Mouse (Mus musculus) hindbrain, embryonic 15.5 days (tissue): ENCODE measurements around the gene Kif26b. TPM values are rescaled to one million over a fixed set of nuclear protein-coding genes. Genes with fewer than 3 reads are reported as not detected.

Experiments
- ATAC-seq: fragments of 200-750 bp; cut with Nextera tagmentation; 2 replicates; pipeline ENCODE4 v1.8.0; 2017; ENCODE audit warnings: low read depth, moderate number of reproducible peaks, moderate TSS enrichment; ENCODE audit not compliant: low FRiP score
- H3K27ac ChIP-seq: fragments of 300-500 bp; sonication (generic); replicated peaks from 2 replicates; pipeline ENCODE4 v1.5.1; 2015; ENCODE audit warnings: mild to moderate bottlenecking, inconsistent platforms
- H3K27me3 ChIP-seq: fragments of 300-500 bp; sonication (generic); 2 replicates; pipeline ENCODE4 v1.6.1; 2015; ENCODE audit warnings: control low read depth, inconsistent platforms
- H3K36me3 ChIP-seq: fragments of 300-500 bp; sonication (generic); 2 replicates; pipeline ENCODE4 v1.6.1; 2015; ENCODE audit warnings: control low read depth, inconsistent platforms
- H3K4me1 ChIP-seq: fragments of 300-500 bp; sonication (generic); replicated peaks from 2 replicates; pipeline ENCODE4 v1.6.1; 2015; ENCODE audit warnings: control low read depth, inconsistent platforms
- H3K4me2 ChIP-seq: fragments of 300-500 bp; sonication (generic); 2 replicates; pipeline ENCODE4 v1.6.1; 2015; ENCODE audit warnings: moderate library complexity, mild to moderate bottlenecking, inconsistent platforms
- H3K4me3 ChIP-seq: fragments of 300-500 bp; sonication (generic); 2 replicates; pipeline ENCODE4 v1.5.1; 2015; ENCODE audit warnings: mild to moderate bottlenecking, inconsistent platforms
- H3K9ac ChIP-seq: fragments of 300-500 bp; sonication (generic); 2 replicates; pipeline ENCODE4 v1.6.1; 2015; ENCODE audit warnings: inconsistent platforms
- H3K9me3 ChIP-seq: fragments of 300-500 bp; sonication (generic); 2 replicates; pipeline ENCODE4 v1.6.1; 2016; ENCODE audit warnings: control low read depth, inconsistent platforms
- WGBS: fragments of 180-500 bp; shearing (Covaris S2); methylation state at CpG from one replicate; pipeline ENCODE4 v1.1.7; 2015; 5-methylcytosine and 5-hydroxymethylcytosine counted together
- polyA plus RNA-seq: library from polyadenylated mRNA; unstranded; fragments of >200 nt; fragmentation: Nextera tagmentation; extraction: Ambion mirVana; gene quantifications from 2 replicates; pipeline ENCODE4 v1.2.1, GENCODE M21; 2015

The Kif26b gene
- polyA plus RNA-seq, 1 experiment from 2014 or later, result 10.8 TPM

GRCm38 (mm10) chr1:178770626-178771362 is 241.9 kb downstream of the Kif26b start:
- Histone ChIP-seq H3K9me3 (no peaks in the 10 kb centered on the region), H3K9ac (no peak overlapping the region), H3K36me3 (no peaks in the 10 kb centered on the region), H3K4me1 (no peaks in the 10 kb centered on the region), H3K27me3 (no peaks in the 10 kb centered on the region), H3K27ac (no peak overlapping the region), H3K4me3 (no peak overlapping the region), H3K4me2 (no peak overlapping the region)
- 0 out of 2 replicates have a peak, but pooled peaks have one; percentile 56 for ATAC-seq
- WGBS, result 56% methylated on average over 6 of the region's 7 CpGs

GRCm38 (mm10) chr1:178779742-178780141 is 250.8 kb downstream of the Kif26b start:
- Histone ChIP-seq H3K4me1 (no peaks in the 10 kb centered on the region), H3K4me3 (no peak overlapping the region), H3K36me3 (no peaks in the 10 kb centered on the region), H3K27ac (no peak overlapping the region), H3K9me3 (no peaks in the 10 kb centered on the region), H3K9ac (no peak overlapping the region), H3K4me2 (no peak overlapping the region), H3K27me3 (no peaks in the 10 kb centered on the region)
- no peak for ATAC-seq
- 14% methylated on average over 2 of the region's 2 CpGs for WGBS

DNA sequence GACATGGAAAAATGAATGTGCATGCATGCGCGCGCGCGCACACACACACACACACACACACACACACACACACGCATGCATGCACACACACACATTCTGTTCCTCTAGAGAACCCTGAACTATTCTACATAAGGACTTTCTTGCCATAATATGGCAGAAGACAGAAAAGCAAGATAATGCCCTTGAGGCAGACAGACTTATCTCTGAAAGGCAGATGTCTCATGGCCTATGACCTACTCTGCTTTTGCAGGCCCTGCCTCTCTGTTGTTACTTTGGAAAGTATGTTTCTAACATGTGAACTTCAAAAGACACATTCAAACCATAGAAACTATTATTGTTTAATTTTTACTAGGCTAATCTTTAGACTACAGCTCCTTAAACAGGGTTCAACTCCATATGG is 255.1 kb downstream of the Kif26b start:
- no peak overlapping the region for H3K27ac ChIP-seq
- no peaks in the 10 kb centered on the region for H3K27me3 ChIP-seq
- H3K9me3 ChIP-seq, result no peaks in the 10 kb centered on the region
- no peak for ATAC-seq
- no peak overlapping the region for H3K9ac ChIP-seq
- WGBS, result 97% methylated on average over 6 of the region's 6 CpGs
- no peak overlapping the region for H3K4me2 ChIP-seq
- no peaks in the 10 kb centered on the region for H3K36me3 ChIP-seq
- H3K4me3 ChIP-seq, result no peak overlapping the region
- no peaks in the 10 kb centered on the region for H3K4me1 ChIP-seq

GRCm38 (mm10) chr1:178791266-178791665 is 262.3 kb downstream of the Kif26b start:
- 70% methylated on average over 1 of the region's 1 CpGs for WGBS
- H3K9me3 ChIP-seq, result no peaks in the 10 kb centered on the region
- no peak overlapping the region for H3K27ac ChIP-seq
- H3K4me1 ChIP-seq, result no peaks in the 10 kb centered on the region
- H3K27me3 ChIP-seq, result no peaks in the 10 kb centered on the region
- ATAC-seq, result no peak
- H3K4me3 ChIP-seq, result no peak overlapping the region
- H3K4me2 ChIP-seq, result no peak overlapping the region
- no peak overlapping the region for H3K9ac ChIP-seq
- no peaks in the 10 kb centered on the region for H3K36me3 ChIP-seq

DNA sequence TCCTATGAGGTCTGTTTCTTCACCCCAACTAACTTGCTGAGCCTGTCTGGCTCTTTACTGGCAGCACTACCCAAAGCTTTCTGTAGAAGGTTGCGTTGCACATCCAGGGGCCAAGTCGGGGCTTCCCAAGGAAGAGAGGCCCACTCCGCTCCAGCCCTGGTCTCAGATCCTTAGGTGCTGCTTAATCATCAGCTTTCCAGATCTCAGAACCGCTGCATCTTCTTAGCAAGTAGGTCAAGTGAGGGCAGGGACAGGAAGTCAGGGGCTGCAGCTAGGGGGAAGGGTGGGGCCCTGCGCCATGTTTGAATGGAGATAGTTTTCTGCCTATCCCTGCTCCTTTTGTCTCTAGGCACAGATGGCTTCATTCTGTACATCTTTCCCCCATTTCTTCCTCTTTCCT is 263.8 kb downstream of the Kif26b start:
- no peak overlapping the region for H3K9ac ChIP-seq
- H3K27ac ChIP-seq, result no peak overlapping the region
- no peak overlapping the region for H3K4me2 ChIP-seq
- no peaks in the 10 kb centered on the region for H3K9me3 ChIP-seq
- no peak overlapping the region for H3K4me3 ChIP-seq
- H3K27me3 ChIP-seq, result no peaks in the 10 kb centered on the region
- H3K36me3 ChIP-seq, result no peaks in the 10 kb centered on the region
- 95% methylated on average over 5 of the region's 5 CpGs for WGBS
- no peak for ATAC-seq
- H3K4me1 ChIP-seq, result 0 out of 2 replicates have a peak, but pooled peaks cover 4% of the 10 kb centered on the region

GRCm38 (mm10) chr1:178794866-178795265 is 265.9 kb downstream of the Kif26b start:
- no peak overlapping the region for H3K9ac ChIP-seq
- H3K27me3 ChIP-seq, result no peaks in the 10 kb centered on the region
- no peak for ATAC-seq
- no peak overlapping the region for H3K4me3 ChIP-seq
- H3K4me1 ChIP-seq, result peaks cover 20% of the 10 kb centered on the region
- no peak overlapping the region for H3K4me2 ChIP-seq
- WGBS, result 92% methylated on average over 7 of the region's 7 CpGs
- H3K9me3 ChIP-seq, result no peaks in the 10 kb centered on the region
- no peak overlapping the region for H3K27ac ChIP-seq
- no peaks in the 10 kb centered on the region for H3K36me3 ChIP-seq

DNA sequence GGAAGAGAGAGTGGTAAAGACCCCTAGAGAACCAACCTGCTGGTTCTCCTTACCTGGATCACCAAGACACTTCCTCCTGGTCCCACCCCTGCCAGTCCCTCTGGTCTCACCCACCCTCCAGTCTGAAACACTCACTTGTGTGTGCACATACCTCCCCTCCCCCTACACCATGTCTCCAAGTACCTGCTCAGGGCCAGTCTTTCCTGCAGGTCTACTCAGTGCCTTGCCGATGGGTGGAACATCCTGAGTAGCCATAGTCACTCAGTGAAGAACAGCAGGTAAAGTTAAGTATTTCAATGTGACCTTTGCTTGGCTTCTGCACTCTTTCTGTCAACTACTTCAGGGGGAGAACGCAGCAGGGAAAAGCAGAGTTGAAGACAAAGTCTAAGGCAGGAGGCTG is 268.5 kb downstream of the Kif26b start:
- Histone ChIP-seq H3K27ac (no peak overlapping the region), H3K9ac (no peak overlapping the region), H3K9me3 (no peaks in the 10 kb centered on the region), H3K4me3 (no peak overlapping the region), H3K36me3 (no peaks in the 10 kb centered on the region), H3K4me1 (peaks cover 24% of the 10 kb centered on the region), H3K4me2 (no peak overlapping the region), H3K27me3 (no peaks in the 10 kb centered on the region)
- 88% methylated on average over 2 of the region's 2 CpGs for WGBS
- ATAC-seq, result no peak

GRCm38 (mm10) chr1:178798333-178798732 is 269.4 kb downstream of the Kif26b start:
- no peaks in the 10 kb centered on the region for H3K27me3 ChIP-seq
- H3K27ac ChIP-seq, result peak overlapping the region; percentile 56; the same call in 1 of the 2 replicates
- H3K36me3 ChIP-seq, result no peaks in the 10 kb centered on the region
- H3K4me2 ChIP-seq, result peak overlapping the region; percentile 49
- H3K4me1 ChIP-seq, result peaks cover 24% of the 10 kb centered on the region
- peak; percentile 65 for ATAC-seq
- H3K9ac ChIP-seq, result peak overlapping the region; percentile 20; the same call in 1 of the 2 replicates
- peak overlapping the region; percentile 18 for H3K4me3 ChIP-seq
- no peaks in the 10 kb centered on the region for H3K9me3 ChIP-seq
- 1% methylated on average over 5 of the region's 5 CpGs for WGBS

DNA sequence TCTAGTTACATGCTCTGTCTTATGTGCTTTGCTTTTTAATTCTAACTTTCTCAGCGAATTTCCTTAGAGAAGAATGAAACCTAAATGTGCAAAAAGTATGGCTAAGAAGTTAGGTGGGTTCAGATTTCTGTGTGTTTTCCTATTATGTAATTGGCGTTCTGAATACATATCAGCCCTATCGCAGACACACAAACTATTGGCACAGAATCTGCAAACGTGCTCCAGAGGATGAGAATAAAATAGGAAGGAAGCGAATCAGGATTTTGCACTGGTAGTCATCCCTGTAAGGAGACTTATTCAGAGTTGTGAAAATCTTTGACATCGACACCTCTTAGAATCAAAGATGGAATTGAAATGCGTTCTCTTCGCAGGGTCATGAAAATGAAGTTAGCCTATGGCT is 270.0 kb downstream of the Kif26b start:
- 61% methylated on average over 8 of the region's 8 CpGs for WGBS
- no peak for ATAC-seq
- Histone ChIP-seq H3K36me3 (no peaks in the 10 kb centered on the region), H3K4me1 (peaks cover 24% of the 10 kb centered on the region), H3K4me2 (peak overlapping the region; percentile 49), H3K4me3 (peak overlapping the region; percentile 18), H3K9ac (no peak overlapping the region), H3K27me3 (no peaks in the 10 kb centered on the region), H3K27ac (peak overlapping the region; percentile 56; the same call in 1 of the 2 replicates), H3K9me3 (no peaks in the 10 kb centered on the region)

DNA sequence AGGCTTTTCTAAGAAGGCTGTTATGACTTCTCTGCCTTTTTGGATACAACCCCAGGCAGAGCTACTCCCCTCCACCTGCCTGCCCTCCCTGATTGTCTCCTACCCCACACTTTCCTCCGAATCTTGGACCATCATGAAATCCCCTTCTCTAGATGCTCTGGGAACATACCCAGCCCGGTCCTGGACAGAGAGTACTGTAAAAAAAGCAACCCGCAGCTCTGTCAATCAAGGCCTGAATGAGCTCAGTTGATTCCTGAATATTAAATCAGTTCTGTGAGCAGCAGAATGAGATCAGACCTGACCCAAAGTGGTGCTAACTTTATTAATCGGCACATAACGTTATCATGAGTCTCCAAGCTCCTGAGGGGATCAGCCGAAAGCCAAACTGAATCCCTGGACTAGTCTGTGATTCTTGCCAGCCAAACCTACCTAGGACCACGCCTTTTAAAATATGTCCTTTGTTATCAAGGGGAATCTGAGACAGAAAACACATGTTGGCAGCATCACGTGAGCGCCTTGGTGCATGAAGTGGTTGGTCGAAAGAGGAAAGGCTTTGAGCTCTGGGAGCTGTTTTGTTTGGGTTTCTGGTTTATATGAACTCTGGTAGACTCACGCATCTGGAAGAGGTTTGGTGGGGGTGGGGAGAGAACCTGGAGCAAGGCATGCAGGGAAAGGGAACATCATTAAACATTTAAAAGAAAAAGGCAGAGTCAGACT is 271.1 kb downstream of the Kif26b start:
- no peaks in the 10 kb centered on the region for H3K27me3 ChIP-seq
- 65% methylated on average over 11 of the region's 11 CpGs for WGBS
- H3K4me3 ChIP-seq, result no peak overlapping the region
- H3K9me3 ChIP-seq, result no peaks in the 10 kb centered on the region
- no peak overlapping the region for H3K27ac ChIP-seq
- H3K36me3 ChIP-seq, result no peaks in the 10 kb centered on the region
- no peak for ATAC-seq
- peaks cover 24% of the 10 kb centered on the region for H3K4me1 ChIP-seq
- peak overlapping the region; percentile 17 for H3K4me2 ChIP-seq
- no peak overlapping the region for H3K9ac ChIP-seq

GRCm38 (mm10) chr1:178803155-178803554 is 274.2 kb downstream of the Kif26b start:
- Histone ChIP-seq H3K4me2 (no peak overlapping the region), H3K36me3 (no peaks in the 10 kb centered on the region), H3K9me3 (no peaks in the 10 kb centered on the region), H3K9ac (no peak overlapping the region), H3K27me3 (no peaks in the 10 kb centered on the region), H3K4me3 (no peak overlapping the region), H3K27ac (no peak overlapping the region), H3K4me1 (peaks cover 18% of the 10 kb centered on the region)
- WGBS, result 35% methylated on average over 3 of the region's 3 CpGs
- no peak for ATAC-seq

DNA sequence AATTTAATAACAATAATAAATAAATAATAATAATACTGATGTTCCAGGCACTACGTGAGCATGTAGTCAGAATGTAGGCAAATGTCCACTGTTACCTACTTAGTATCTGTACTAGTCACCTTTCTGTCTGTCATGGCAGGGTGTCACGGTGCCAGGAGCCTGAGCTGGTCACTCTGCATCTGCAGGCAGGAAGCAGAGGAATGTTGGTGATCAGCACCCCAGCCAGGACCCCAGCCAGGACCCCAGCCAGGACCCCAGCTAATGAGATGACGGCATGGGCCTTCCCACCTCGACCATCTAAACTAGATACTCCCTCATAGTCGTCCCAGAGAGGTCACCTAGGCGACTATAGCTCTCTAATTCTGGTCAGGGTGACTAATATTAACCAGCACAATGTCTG is 288.6 kb downstream of the Kif26b start:
- Histone ChIP-seq H3K36me3 (no peaks in the 10 kb centered on the region), H3K27me3 (no peaks in the 10 kb centered on the region), H3K4me1 (peaks cover 20% of the 10 kb centered on the region), H3K9ac (no peak overlapping the region), H3K4me2 (no peak overlapping the region), H3K27ac (no peak overlapping the region), H3K9me3 (no peaks in the 10 kb centered on the region), H3K4me3 (no peak overlapping the region)
- WGBS, result 77% methylated on average over 6 of the region's 6 CpGs
- ATAC-seq, result no peak
